Mouse (Mus musculus) MEL (cell line): ENCODE measurements around the gene Rnf115. TPM values are rescaled to one million over a fixed set of nuclear protein-coding genes. Genes with fewer than 3 reads are reported as not detected.

Source experiments
- DNase-seq: peaks from one replicate; pipeline ENCODE4 v3.0.0; 2011; ENCODE audit warnings: low read depth, low spot score
- H3K27ac ChIP-seq: 2 replicates; pipeline ENCODE4 v1.5.1; 2012; ENCODE audit warnings: low read depth, mild to moderate bottlenecking, control low read depth, low read length, moderate library complexity; ENCODE audit not compliant: control insufficient read depth
- H3K27me3 ChIP-seq, 2 experiments: fragments of 150-350 bp in 1 of 2; sonication (generic) in 1 of 2; 2 replicates each; pipeline ENCODE4 v1.6.1; 2012; ENCODE audit warnings: low read length in 2 of 2, mild to moderate bottlenecking in 2 of 2, improper control_type of control experiment in 1 of 2, moderate library complexity in 1 of 2; ENCODE audit not compliant: insufficient read depth in 2 of 2, control insufficient read depth in 1 of 2
- H3K36me3 ChIP-seq, 2 experiments: 2 replicates each; pipeline ENCODE4 v1.6.1; 2012 to 2014; ENCODE audit warnings: low read length in 2 of 2, improper control_type of control experiment in 1 of 2, inconsistent platforms in 1 of 2, mild to moderate bottlenecking in 1 of 2; ENCODE audit not compliant: insufficient read depth in 2 of 2, control insufficient read depth in 1 of 2
- H3K4me1 ChIP-seq, 2 experiments: fragments of 150-350 bp in 1 of 2; sonication (generic) in 1 of 2; 2 replicates each; pipeline ENCODE4 v1.6.1; 2012; ENCODE audit warnings: low read length in 2 of 2, improper control_type of control experiment in 1 of 2, mild to moderate bottlenecking in 1 of 2; ENCODE audit not compliant: insufficient read depth in 2 of 2, control insufficient read depth in 1 of 2
- H3K4me3 ChIP-seq, 2 experiments: fragments of 150-350 bp in 1 of 2; sonication (generic) in 1 of 2; 2 replicates each; pipeline ENCODE4 v1.5.1; 2012; ENCODE audit warnings: low read depth in 2 of 2, low read length in 2 of 2, mild to moderate bottlenecking in 2 of 2, moderate library complexity in 2 of 2, control low read depth in 1 of 2, improper control_type of control experiment in 1 of 2; ENCODE audit not compliant: control insufficient read depth in 1 of 2, insufficient read depth in 1 of 2
- H3K79me2 ChIP-seq: 2 replicates; pipeline ENCODE4 v1.6.1; 2012; ENCODE audit warnings: mild to moderate bottlenecking, low read length, moderate library complexity; ENCODE audit not compliant: control insufficient read depth, poor library complexity, insufficient read depth
- H3K9ac ChIP-seq: 2 replicates; pipeline ENCODE4 v1.6.1; 2012; ENCODE audit warnings: low read depth, mild to moderate bottlenecking, control low read depth, low read length, moderate library complexity; ENCODE audit not compliant: control insufficient read depth, poor library complexity, severe bottlenecking
- H3K9me3 ChIP-seq: fragments of 150-350 bp; sonication (generic); replicated peaks from 2 replicates; pipeline ENCODE4 v1.6.1; 2012; ENCODE audit warnings: mild to moderate bottlenecking, low read length, improper control_type of control experiment, moderate library complexity; ENCODE audit not compliant: insufficient read depth
- BHLHE40 ChIP-seq: IDR thresholded peaks from 2 replicates; pipeline ENCODE4 v1.6.1; 2012; ENCODE audit warnings: low read depth, mild to moderate bottlenecking, inconsistent platforms, low read length, improper control_type of control experiment, borderline replicate concordance
- CHD1 ChIP-seq: IDR thresholded peaks from 2 replicates; pipeline ENCODE4 v1.6.1; 2012; ENCODE audit warnings: low read depth, mild to moderate bottlenecking, inconsistent platforms, low read length, improper control_type of control experiment
- CHD2 ChIP-seq: IDR thresholded peaks from 2 replicates; pipeline ENCODE4 v1.6.1; 2011; ENCODE audit warnings: low read length, improper control_type of control experiment
- E2F4 ChIP-seq: IDR thresholded peaks from 2 replicates; pipeline ENCODE4 v1.6.1; 2011; ENCODE audit warnings: low read depth, low read length, improper control_type of control experiment, borderline replicate concordance
- ETS1 ChIP-seq: IDR thresholded peaks from 2 replicates; pipeline ENCODE4 v1.6.1; 2012; ENCODE audit warnings: low read depth, mild to moderate bottlenecking, inconsistent platforms, low read length, improper control_type of control experiment, moderate library complexity
- GABPA ChIP-seq: IDR thresholded peaks from 2 replicates; pipeline ENCODE4 v1.6.1; 2012; ENCODE audit warnings: low read depth, mild to moderate bottlenecking, inconsistent platforms, low read length, improper control_type of control experiment, moderate library complexity
- GATA1 ChIP-seq: IDR thresholded peaks from 2 replicates; pipeline ENCODE4 v1.6.1; 2011; ENCODE audit warnings: low read depth, low read length, improper control_type of control experiment
- HCFC1 ChIP-seq: IDR thresholded peaks from 2 replicates; pipeline ENCODE4 v1.6.1; 2012; ENCODE audit warnings: low read depth, mild to moderate bottlenecking, inconsistent platforms, low read length, improper control_type of control experiment, moderate library complexity
- JUND ChIP-seq: IDR thresholded peaks from 2 replicates; pipeline ENCODE4 v1.6.1; 2011; ENCODE audit warnings: low read depth, mild to moderate bottlenecking, improper control_type of control experiment, low read length
- MAFK ChIP-seq: IDR thresholded peaks from 2 replicates; pipeline ENCODE4 v1.6.1; 2011; ENCODE audit warnings: low read depth, mild to moderate bottlenecking, low read length, improper control_type of control experiment, borderline replicate concordance
- MAX ChIP-seq: IDR thresholded peaks from 2 replicates; pipeline ENCODE4 v1.6.1; 2011; ENCODE audit warnings: low read length, improper control_type of control experiment
- MAZ ChIP-seq: IDR thresholded peaks from 2 replicates; pipeline ENCODE4 v1.6.1; 2012; ENCODE audit warnings: low read depth, mild to moderate bottlenecking, inconsistent platforms, low read length, improper control_type of control experiment
- POLR2A ChIP-seq, 2 experiments: IDR thresholded peaks; 2 replicates each; pipeline ENCODE4 v1.6.1; 2011 to 2012; ENCODE audit warnings: low read length in 2 of 2, mild to moderate bottlenecking in 2 of 2, control low read depth in 1 of 2, improper control_type of control experiment in 1 of 2, low read depth in 1 of 2, moderate library complexity in 1 of 2; ENCODE audit not compliant: control insufficient read depth in 1 of 2, insufficient read depth in 1 of 2, poor library complexity in 1 of 2
- POLR2AphosphoS5 ChIP-seq: IDR thresholded peaks from 2 replicates; pipeline ENCODE4 v1.6.1; 2012; ENCODE audit warnings: low read depth, borderline replicate concordance, mild to moderate bottlenecking, inconsistent platforms, low read length, moderate library complexity, mixed read lengths
- RAD21 ChIP-seq: IDR thresholded peaks from 2 replicates; pipeline ENCODE4 v1.6.1; 2011; ENCODE audit warnings: mild to moderate bottlenecking, low read depth, low read length, improper control_type of control experiment
- SIN3A ChIP-seq: IDR thresholded peaks from 2 replicates; pipeline ENCODE4 v1.6.1; 2012; ENCODE audit warnings: low read length, improper control_type of control experiment, inconsistent platforms
- SMC3 ChIP-seq: IDR thresholded peaks from 2 replicates; pipeline ENCODE4 v1.6.1; 2011; ENCODE audit warnings: low read depth, low read length, improper control_type of control experiment
- TAL1 ChIP-seq: IDR thresholded peaks from 2 replicates; pipeline ENCODE4 v1.6.1; 2012; ENCODE audit warnings: mild to moderate bottlenecking, inconsistent platforms, low read length, moderate library complexity, mixed read lengths
- TCF12 ChIP-seq: IDR thresholded peaks from 2 replicates; pipeline ENCODE4 v1.6.1; 2014; ENCODE audit warnings: low read depth, mild to moderate bottlenecking, inconsistent platforms, low read length, improper control_type of control experiment, moderate library complexity
- USF1 ChIP-seq: IDR thresholded peaks from 2 replicates; pipeline ENCODE4 v1.6.1; 2014; ENCODE audit warnings: low read depth, mild to moderate bottlenecking, inconsistent platforms, low read length, improper control_type of control experiment, moderate library complexity
- ZC3H11A ChIP-seq: IDR thresholded peaks from 2 replicates; pipeline ENCODE4 v1.6.1; 2012; ENCODE audit warnings: low read depth, mild to moderate bottlenecking, inconsistent platforms, low read length, improper control_type of control experiment
- ZNF384 ChIP-seq: IDR thresholded peaks from 2 replicates; pipeline ENCODE4 v1.6.1; 2012; ENCODE audit warnings: low read depth, mild to moderate bottlenecking, inconsistent platforms, low read length, improper control_type of control experiment
- polyA plus RNA-seq, 2 experiments: library from polyadenylated mRNA; stranded (reverse) in 1 of 2; unstranded in 1 of 2; fragments of >175 nt in 1 of 2; fragments of >200 nt in 1 of 2; gene quantifications; 2 replicates each; pipeline versions ENCODE4 v1.2.1 to v1.2.4; 2012; ENCODE audit warnings: low replicate concordance in 2 of 2, low read depth in 1 of 2; ENCODE audit not compliant: insufficient read length in 2 of 2, insufficient read depth in 1 of 2, missing spikeins in 1 of 2
- total RNA-seq: library from RNA; depleted of rRNA; stranded (reverse); fragments of 300-350 nt; gene quantifications from 2 replicates; pipeline ENCODE4 v1.2.3, GENCODE M21; 2012

Rnf115 gene
- total and polyA plus RNA-seq, 3 experiments = 43.2 to 71.8 (median 66.1) TPM

- no peak overlapping the region for H3K4me3 ChIP-seq
- TF ChIP-seq ZC3H11A (no peak), POLR2A (IDR thresholded peaks at IDR 0.05; ENCODE audit: control insufficient read depth in 1 of 2, insufficient read depth in 1 of 2, low read depth in 1 of 2, low read length in 2 of 2, poor library complexity in 1 of 2) (no peak), CHD1 (no peak), POLR2AphosphoS5 (no peak), E2F4 (no peak), MAZ (no peak), CHD2 (no peak), HCFC1 (no peak), MAX (no peak), ZNF384 (no peak), BHLHE40 (no peak), GATA1 (no peak), ETS1 (no peak), SMC3 (no peak), SIN3A (no peak)
- no peak for DNase-seq
- H3K36me3 ChIP-seq = no peaks in the 10 kb centered on the region
- H3K27me3 ChIP-seq = peaks cover 5 to 15% of the 10 kb centered on the region in 2 experiments; a peak in 2 of 4 replicates
- no peaks in the 10 kb centered on the region for H3K4me1 ChIP-seq
- no peak overlapping the region for H3K9ac ChIP-seq
- no peaks in the 10 kb centered on the region for H3K9me3 ChIP-seq
- no peak overlapping the region for H3K27ac ChIP-seq
- no peaks in the 10 kb centered on the region for H3K79me2 ChIP-seq
Measured at GRCm38 (mm10) chr3:96834587-96835348, 107.3 kb downstream of the Rnf115 start.

- no peaks in the 10 kb centered on the region for H3K79me2 ChIP-seq
- no peaks in the 10 kb centered on the region for H3K4me1 ChIP-seq
- H3K27ac ChIP-seq = no peak overlapping the region
- no peak overlapping the region for H3K4me3 ChIP-seq
- H3K9me3 ChIP-seq = no peaks in the 10 kb centered on the region
- TF ChIP-seq POLR2A (IDR thresholded peaks at IDR 0.05; ENCODE audit: control insufficient read depth in 1 of 2, insufficient read depth in 1 of 2, low read depth in 1 of 2, low read length in 2 of 2, poor library complexity in 1 of 2) = no peak
- TF ChIP-seq MAFK = no peak
- TF ChIP-seq JUND = no peak
- TF ChIP-seq SIN3A = no peak
- no peak for TF ChIP-seq E2F4
- no peak for TF ChIP-seq USF1
- TF ChIP-seq TCF12 = no peak
- TF ChIP-seq TAL1 = no peak
- TF ChIP-seq MAZ = no peak
- TF ChIP-seq HCFC1 = no peak
- TF ChIP-seq RAD21 = no peak
- TF ChIP-seq GABPA = no peak
- TF ChIP-seq, all 39 proteins: peak for 0
- H3K9ac ChIP-seq = no peak overlapping the region
- no peaks in the 10 kb centered on the region for H3K36me3 ChIP-seq
- peaks cover 2 to 15% of the 10 kb centered on the region in 2 experiments; a peak in 2 of 4 replicates for H3K27me3 ChIP-seq
- no peak for DNase-seq
Measured at GRCm38 (mm10) chr3:96836414-96836813, 109.0 kb downstream of the Rnf115 start.
